Mouse (Mus musculus): ENCODE measurements around the gene Rcc2.

The Rcc2 gene

DNA sequence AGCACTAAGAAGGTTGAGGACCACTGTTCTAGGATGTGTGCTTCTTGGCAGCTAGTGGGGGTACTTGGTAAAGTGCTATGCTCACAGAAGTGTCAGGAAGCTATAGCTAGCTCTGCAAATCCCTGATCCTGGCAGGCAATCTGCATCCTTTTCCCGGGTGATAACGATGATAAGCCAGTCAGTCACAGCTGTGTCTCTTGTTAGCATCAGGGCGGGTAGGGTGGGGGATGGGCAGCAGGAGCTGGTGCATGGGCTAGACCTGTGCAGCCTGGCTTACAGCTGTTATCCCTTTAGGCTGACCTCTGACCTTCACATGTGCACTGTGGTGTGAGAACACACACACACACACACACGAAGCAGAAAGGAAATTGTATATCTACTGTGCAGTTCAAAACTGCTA, 42.7 kb downstream of the Rcc2 start:
- TF ChIP-seq CTCF (conservative IDR thresholded peaks at IDR 0.05; ENCODE audit: low read length), result no peak
- TF ChIP-seq NANOG (IDR thresholded peaks at IDR 0.05; ENCODE audit: borderline replicate concordance, low read length), result no peak
- TF ChIP-seq POU5F1 (IDR thresholded peaks at IDR 0.05; ENCODE audit: borderline replicate concordance, low read length), result no peak

GRCm38 (mm10) chr4:140744654-140745053, 44.3 kb downstream of the Rcc2 start:
- Histone ChIP-seq H3K27me3 (ENCODE audit: insufficient read depth, low read length) (peaks cover 28% of the 10 kb centered on the region), H3K36me3 (ENCODE audit: insufficient read depth, low read length) (no peaks in the 10 kb centered on the region), H3K4me1 (replicated peaks; ENCODE audit: low read depth, low read length) (peaks cover 32% of the 10 kb centered on the region), H3K9me3 (ENCODE audit: low read length) (no peaks in the 10 kb centered on the region), H3K4me3 (replicated peaks; ENCODE audit: low read length) (no peak overlapping the region)
- TF ChIP-seq NANOG (IDR thresholded peaks at IDR 0.05; ENCODE audit: borderline replicate concordance, low read length) (no peak), POU5F1 (IDR thresholded peaks at IDR 0.05; ENCODE audit: borderline replicate concordance, low read length) (no peak), CTCF (conservative IDR thresholded peaks at IDR 0.05; ENCODE audit: low read length) (peak; percentile 43)

More for the DNA sequence above, 42.7 kb downstream of the Rcc2 start:
- no peaks in the 10 kb centered on the region for H3K36me3 ChIP-seq (ENCODE audit: insufficient read depth, low read length)
- H3K9me3 ChIP-seq (ENCODE audit: low read length), result no peaks in the 10 kb centered on the region
- H3K4me1 ChIP-seq (replicated peaks; ENCODE audit: low read depth, low read length), result peaks cover 22% of the 10 kb centered on the region
- peaks cover 28% of the 10 kb centered on the region for H3K27me3 ChIP-seq (ENCODE audit: insufficient read depth, low read length)
- H3K4me3 ChIP-seq (replicated peaks; ENCODE audit: low read length), result no peak overlapping the region

- Histone ChIP-seq H3K4me3 (replicated peaks; ENCODE audit: low read length) (peak overlapping the region; percentile 37), H3K4me1 (replicated peaks; ENCODE audit: low read depth, low read length) (peaks cover 45% of the 10 kb centered on the region), H3K9me3 (ENCODE audit: low read length) (no peaks in the 10 kb centered on the region), H3K36me3 (ENCODE audit: insufficient read depth, low read length) (no peaks in the 10 kb centered on the region), H3K27me3 (ENCODE audit: insufficient read depth, low read length) (peaks cover 14% of the 10 kb centered on the region)
- no peak for TF ChIP-seq NANOG (IDR thresholded peaks at IDR 0.05; ENCODE audit: borderline replicate concordance, low read length)
Observed at GRCm38 (mm10) chr4:140747978-140748377, 47.6 kb downstream of the Rcc2 start.

- peaks cover 14% of the 10 kb centered on the region for H3K27me3 ChIP-seq (ENCODE audit: insufficient read depth, low read length)
- H3K36me3 ChIP-seq (ENCODE audit: insufficient read depth, low read length), result no peaks in the 10 kb centered on the region
- no peaks in the 10 kb centered on the region for H3K9me3 ChIP-seq (ENCODE audit: low read length)
- H3K4me1 ChIP-seq (replicated peaks; ENCODE audit: low read depth, low read length), result peaks cover 42% of the 10 kb centered on the region
- TF ChIP-seq POU5F1 (IDR thresholded peaks at IDR 0.05; ENCODE audit: borderline replicate concordance, low read length) (no peak), NANOG (IDR thresholded peaks at IDR 0.05; ENCODE audit: borderline replicate concordance, low read length) (no peak), CTCF (conservative IDR thresholded peaks at IDR 0.05; ENCODE audit: low read length) (0 out of 2 replicates have a peak, but pooled peaks have one; percentile 12)
- no peak overlapping the region for H3K4me3 ChIP-seq (replicated peaks; ENCODE audit: low read length)
Observed at GRCm38 (mm10) chr4:140750328-140750727, 50.0 kb downstream of the Rcc2 start.

DNA sequence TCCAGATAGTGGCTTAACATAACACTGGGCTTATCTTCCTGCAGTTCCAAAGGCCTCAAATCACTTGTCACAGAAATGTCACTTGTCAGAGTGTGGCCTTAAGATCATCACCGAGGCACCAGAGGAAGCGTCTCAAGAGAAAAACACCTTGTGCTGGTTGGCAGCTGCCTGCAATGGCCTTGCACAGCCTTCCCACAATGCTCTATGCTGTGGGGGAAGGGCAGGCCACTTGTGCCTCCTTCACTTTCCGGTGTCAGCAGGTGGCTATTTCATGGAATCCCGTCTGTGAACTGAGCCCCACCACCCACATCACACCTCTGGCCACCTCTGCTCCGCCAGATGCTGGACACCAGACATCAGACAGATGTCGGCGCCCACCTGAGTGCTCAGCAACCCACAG, 53.0 kb downstream of the Rcc2 start:
- no peak for TF ChIP-seq CTCF (conservative IDR thresholded peaks at IDR 0.05; ENCODE audit: low read length)
- peaks cover 32% of the 10 kb centered on the region for H3K4me1 ChIP-seq (replicated peaks; ENCODE audit: low read depth, low read length)

GRCm38 (mm10) chr4:140755811-140756210, 55.5 kb downstream of the Rcc2 start:
- H3K36me3 ChIP-seq (ENCODE audit: insufficient read depth, low read length), result no peaks in the 10 kb centered on the region
- H3K27me3 ChIP-seq (ENCODE audit: insufficient read depth, low read length), result peaks cover 2% of the 10 kb centered on the region; the same call in 1 of the 2 replicates
- peaks cover 22% of the 10 kb centered on the region for H3K4me1 ChIP-seq (replicated peaks; ENCODE audit: low read depth, low read length)
- no peak overlapping the region for H3K4me3 ChIP-seq (replicated peaks; ENCODE audit: low read length)
- TF ChIP-seq NANOG (IDR thresholded peaks at IDR 0.05; ENCODE audit: borderline replicate concordance, low read length) (no peak), CTCF (conservative IDR thresholded peaks at IDR 0.05; ENCODE audit: low read length) (no peak), POU5F1 (IDR thresholded peaks at IDR 0.05; ENCODE audit: borderline replicate concordance, low read length) (no peak)
- no peaks in the 10 kb centered on the region for H3K9me3 ChIP-seq (ENCODE audit: low read length)

More for the DNA sequence above, 53.0 kb downstream of the Rcc2 start:
- H3K27me3 ChIP-seq (ENCODE audit: insufficient read depth, low read length), result 0 out of 2 replicates have a peak, but pooled peaks cover 2% of the 10 kb centered on the region
- H3K36me3 ChIP-seq (ENCODE audit: insufficient read depth, low read length), result no peaks in the 10 kb centered on the region
- H3K4me3 ChIP-seq (replicated peaks; ENCODE audit: low read length), result no peak overlapping the region
- H3K9me3 ChIP-seq (ENCODE audit: low read length), result no peaks in the 10 kb centered on the region

DNA sequence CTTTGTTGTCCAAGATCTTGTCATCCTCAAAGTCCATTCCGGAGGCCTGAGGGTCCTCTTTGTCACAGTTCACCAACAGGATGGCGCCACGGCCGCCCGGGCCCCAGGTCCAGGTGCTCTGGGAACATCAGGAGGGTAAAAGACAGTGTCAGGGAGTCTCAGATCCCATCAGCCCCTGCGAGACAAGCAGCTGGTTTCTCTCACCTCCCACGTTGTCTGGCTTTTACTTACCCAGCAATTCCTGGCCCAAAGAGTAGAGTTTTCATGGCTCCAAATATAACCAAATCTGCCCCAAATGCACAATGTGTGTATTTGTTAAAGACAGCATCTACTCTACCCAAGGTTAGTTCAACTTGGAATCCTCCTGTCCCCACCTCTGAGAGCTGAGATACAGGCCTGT, 61.3 kb downstream of the Rcc2 start:
- TF ChIP-seq NANOG (IDR thresholded peaks at IDR 0.05; ENCODE audit: borderline replicate concordance, low read length), result no peak
- no peak for TF ChIP-seq POU5F1 (IDR thresholded peaks at IDR 0.05; ENCODE audit: borderline replicate concordance, low read length)
- TF ChIP-seq CTCF (conservative IDR thresholded peaks at IDR 0.05; ENCODE audit: low read length), result no peak
- Histone ChIP-seq H3K27me3 (ENCODE audit: insufficient read depth, low read length) (no peaks in the 10 kb centered on the region; the same call in 1 of the 2 replicates), H3K36me3 (ENCODE audit: insufficient read depth, low read length) (no peaks in the 10 kb centered on the region), H3K4me1 (replicated peaks; ENCODE audit: low read depth, low read length) (peaks cover 17% of the 10 kb centered on the region; the same call in 1 of the 2 replicates), H3K9me3 (ENCODE audit: low read length) (no peaks in the 10 kb centered on the region), H3K4me3 (replicated peaks; ENCODE audit: low read length) (no peak overlapping the region)

- Histone ChIP-seq H3K36me3 (ENCODE audit: insufficient read depth, low read length) (no peaks in the 10 kb centered on the region), H3K9me3 (ENCODE audit: low read length) (no peaks in the 10 kb centered on the region), H3K4me1 (replicated peaks; ENCODE audit: low read depth, low read length) (peaks cover 15% of the 10 kb centered on the region), H3K27me3 (ENCODE audit: insufficient read depth, low read length) (peaks cover 4% of the 10 kb centered on the region; the same call in 1 of the 2 replicates), H3K4me3 (replicated peaks; ENCODE audit: low read length) (no peak overlapping the region)
- peak; percentile 62 for TF ChIP-seq CTCF (conservative IDR thresholded peaks at IDR 0.05; ENCODE audit: low read length)
- no peak for TF ChIP-seq POU5F1 (IDR thresholded peaks at IDR 0.05; ENCODE audit: borderline replicate concordance, low read length)
Observed at GRCm38 (mm10) chr4:140763158-140763557, 62.8 kb downstream of the Rcc2 start.

DNA sequence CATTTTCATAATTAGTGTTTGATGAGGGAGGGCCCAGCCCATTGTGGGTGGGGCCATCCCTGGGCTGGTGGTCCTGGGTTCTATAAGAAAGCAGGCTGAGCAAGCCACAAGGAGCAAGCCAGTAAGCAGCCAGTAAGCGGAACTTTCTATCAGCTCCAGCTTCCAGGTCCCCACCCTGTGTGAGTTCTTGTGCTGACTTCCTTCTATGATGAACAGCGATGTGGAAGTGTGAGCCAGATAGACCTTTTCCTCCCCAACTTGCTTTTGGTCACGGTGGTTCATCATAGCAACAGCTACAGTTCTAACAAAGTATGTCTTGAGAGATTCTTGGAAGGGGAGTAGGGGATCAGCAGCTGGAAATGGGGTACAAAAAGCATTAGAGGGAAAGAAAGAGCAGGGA, 65.6 kb downstream of the Rcc2 start:
- no peak overlapping the region for H3K4me3 ChIP-seq (replicated peaks; ENCODE audit: low read length)
- H3K36me3 ChIP-seq (ENCODE audit: insufficient read depth, low read length), result no peaks in the 10 kb centered on the region
- no peak for TF ChIP-seq POU5F1 (IDR thresholded peaks at IDR 0.05; ENCODE audit: borderline replicate concordance, low read length)
- H3K27me3 ChIP-seq (ENCODE audit: insufficient read depth, low read length), result peaks cover 6% of the 10 kb centered on the region; the same call in 1 of the 2 replicates
- no peaks in the 10 kb centered on the region for H3K9me3 ChIP-seq (ENCODE audit: low read length)
- H3K4me1 ChIP-seq (replicated peaks; ENCODE audit: low read depth, low read length), result peaks cover 30% of the 10 kb centered on the region
